Mouse (Mus musculus): ENCODE measurements at regions not wholly inside any gene's neighbourhood (a gene's known extent, or its start where the extent isn't known, plus 50 kb on each side); places are given as distances from the start of the nearest gene placed in this dataset.

- no peak for DNase-seq (ENCODE audit: low read depth)
Measured at GRCm38 (mm10) chr2:173418951-173419350, 103.4 kb upstream of the 1700021F07Rik start.

- no peak for DNase-seq (ENCODE audit: low read depth)
Measured at GRCm38 (mm10) chr2:173419972-173420391, 102.4 kb upstream of the 1700021F07Rik start.

- DNase-seq (ENCODE audit: low read depth) = no peak
Measured at GRCm38 (mm10) chr2:173420481-173420880, 101.9 kb upstream of the 1700021F07Rik start.

GRCm38 (mm10) chr2:173424875-173425274 is 97.5 kb upstream of the 1700021F07Rik start:
- DNase-seq (ENCODE audit: low read depth) = no peak

GRCm38 (mm10) chr2:173425754-173426153 is 96.6 kb upstream of the 1700021F07Rik start:
- no peak for DNase-seq (ENCODE audit: low read depth)

GRCm38 (mm10) chr2:173426191-173427065 is 96.0 kb upstream of the 1700021F07Rik start:
- DNase-seq (ENCODE audit: low read depth) = no peak

GRCm38 (mm10) chr2:173427888-173428450 is 94.4 kb upstream of the 1700021F07Rik start:
- DNase-seq (ENCODE audit: low read depth) = no peak

GRCm38 (mm10) chr2:173431841-173432240 is 90.5 kb upstream of the 1700021F07Rik start:
- peak; percentile 59 for DNase-seq (ENCODE audit: low read depth)

GRCm38 (mm10) chr2:173432258-173432657 is 90.1 kb upstream of the 1700021F07Rik start:
- DNase-seq (ENCODE audit: low read depth) = no peak

GRCm38 (mm10) chr2:173432886-173433624 is 89.3 kb upstream of the 1700021F07Rik start:
- no peak for DNase-seq (ENCODE audit: low read depth)

- DNase-seq (ENCODE audit: low read depth) = peak; percentile 89
Measured at GRCm38 (mm10) chr2:173436580-173436979, 85.8 kb upstream of the 1700021F07Rik start.

- DNase-seq (ENCODE audit: low read depth) = no peak
Measured at GRCm38 (mm10) chr2:173439031-173439430, 83.4 kb upstream of the 1700021F07Rik start.

- no peak for DNase-seq (ENCODE audit: low read depth)
Measured at GRCm38 (mm10) chr2:173442056-173442455, 80.3 kb upstream of the 1700021F07Rik start.

- DNase-seq (ENCODE audit: low read depth) = no peak
Measured at GRCm38 (mm10) chr2:173443262-173443661, 79.1 kb upstream of the 1700021F07Rik start.

GRCm38 (mm10) chr2:173444386-173444785 is 78.0 kb upstream of the 1700021F07Rik start:
- DNase-seq (ENCODE audit: low read depth) = peak; percentile 93

- DNase-seq (ENCODE audit: low read depth) = no peak
Measured at GRCm38 (mm10) chr2:173445039-173445438, 77.3 kb upstream of the 1700021F07Rik start.

GRCm38 (mm10) chr2:173448546-173449187 is 73.7 kb upstream of the 1700021F07Rik start:
- peak; percentile 92 for DNase-seq (ENCODE audit: low read depth)

- DNase-seq (ENCODE audit: low read depth) = no peak
Measured at GRCm38 (mm10) chr2:173449198-173449597, 73.2 kb upstream of the 1700021F07Rik start.

- peak; percentile 90 for DNase-seq (ENCODE audit: low read depth)
Measured at GRCm38 (mm10) chr2:173451993-173452481, 70.3 kb upstream of the 1700021F07Rik start.

- no peak for DNase-seq (ENCODE audit: low read depth)
Measured at GRCm38 (mm10) chr2:173452800-173453199, 69.6 kb upstream of the 1700021F07Rik start.

GRCm38 (mm10) chr2:173453569-173454405 is 68.6 kb upstream of the 1700021F07Rik start:
- peak; percentile 83 for DNase-seq (ENCODE audit: low read depth)
